Mouse (Mus musculus): ENCODE measurements around the gene Gm3182. TPM values are rescaled to one million over a fixed set of nuclear protein-coding genes. Genes with fewer than 3 reads are reported as not detected.
"Not testable (repeated sequence)": the region's sequence is repeated elsewhere in the genome, so short reads cannot be mapped to it uniquely, and the experiment has no call there.

Gm3182 gene
- total RNA-seq (2022), result not detected

GRCm38 (mm10) chr14:4481445-4481844 lies at the start of gene Gm3182:
Gene Gm3182 (plus strand): TSS chr14:4481745.
- DNase-seq (ENCODE audit: low spot score in 2 of 2), result not testable (repeated sequence)

DNA sequence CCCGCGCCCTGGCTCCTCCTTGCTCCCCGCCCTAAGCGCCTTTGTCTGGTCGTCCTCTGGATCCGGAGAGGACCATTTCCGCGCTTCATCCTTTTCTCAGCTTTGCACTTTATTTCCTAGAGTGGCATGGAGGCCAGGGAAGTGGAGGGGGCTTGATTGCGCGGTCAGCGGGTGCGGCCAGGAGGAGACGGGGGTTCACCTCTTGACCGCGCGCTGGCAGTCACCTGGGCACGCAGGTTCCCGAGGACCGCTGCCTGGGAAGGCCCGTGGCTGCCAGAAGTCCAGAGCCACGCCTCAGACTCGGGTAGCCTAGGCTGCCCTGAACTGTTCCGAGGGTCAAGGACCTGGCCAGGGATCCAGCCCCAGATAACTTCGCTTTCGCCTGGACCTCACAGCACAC lies 17.9 kb downstream of the Gm3182 start:
- DNase-seq (ENCODE audit: low spot score in 2 of 2), result not testable (repeated sequence)

Other genes with a start within 250 kb of the Gm3182 start
- gene Gm3138, start 232.1 kb upstream of the Gm3182 start, total RNA-seq (2022), result not detected
- gene Gm3149, start 164.5 kb upstream of the Gm3182 start, total RNA-seq (2022), result not detected
- gene 2610042L04Rik, start 147.0 kb upstream of the Gm3182 start, total RNA-seq (2022), result 1 to 10 TPM in 3 of 4 experiments, under 1 TPM in 1; 0.81 to 1.4 (median 1.1) TPM
- gene Gm3159, start 84.2 kb upstream of the Gm3182 start, total RNA-seq (2022), result not detected
- gene Gm3164, start 66.3 kb upstream of the Gm3182 start, total RNA-seq (2022), result under 1 TPM; 0.21 to 0.94 (median 0.48) TPM
- gene Gm3173, start 50.8 kb upstream of the Gm3182 start, total RNA-seq (2022), result not detected
- not detected for gene Gm3047, start 73.7 kb downstream of the Gm3182 start, total RNA-seq (2022)
- gene Gm8159, start 150.6 kb downstream of the Gm3182 start, total RNA-seq (2022), result under 1 TPM; 0.32 to 0.94 (median 0.53) TPM
- gene Gm3239, start 182.4 kb downstream of the Gm3182 start, total RNA-seq (2022), result not detected
- gene Gm7876, start 227.5 kb downstream of the Gm3182 start, total RNA-seq (2022), result not detected
- gene Gm3252, start 245.0 kb downstream of the Gm3182 start, total RNA-seq (2022), result under 1 TPM; 0.21 to 0.59 (median 0.35) TPM